Mouse (Mus musculus) MEL (cell line): Measurements from ENCODE around the gene Pou3f1. TPM values are rescaled to one million over a fixed set of nuclear protein-coding genes. Genes with fewer than 3 reads are reported as not detected.

Experiments used
- DNase-seq: peaks from one replicate; pipeline ENCODE4 v3.0.0; 2011; ENCODE audit warnings: low read depth, low spot score
- H3K27ac ChIP-seq: 2 replicates; pipeline ENCODE4 v1.5.1; 2012; ENCODE audit warnings: low read depth, mild to moderate bottlenecking, control low read depth, low read length, moderate library complexity; ENCODE audit not compliant: control insufficient read depth
- H3K27me3 ChIP-seq, 2 experiments: fragments of 150-350 bp in 1 of 2; sonication (generic) in 1 of 2; 2 replicates each; pipeline ENCODE4 v1.6.1; 2012; ENCODE audit warnings: low read length in 2 of 2, mild to moderate bottlenecking in 2 of 2, improper control_type of control experiment in 1 of 2, moderate library complexity in 1 of 2; ENCODE audit not compliant: insufficient read depth in 2 of 2, control insufficient read depth in 1 of 2
- H3K36me3 ChIP-seq, 2 experiments: 2 replicates each; pipeline ENCODE4 v1.6.1; 2012 to 2014; ENCODE audit warnings: low read length in 2 of 2, improper control_type of control experiment in 1 of 2, inconsistent platforms in 1 of 2, mild to moderate bottlenecking in 1 of 2; ENCODE audit not compliant: insufficient read depth in 2 of 2, control insufficient read depth in 1 of 2
- H3K4me1 ChIP-seq, 2 experiments: fragments of 150-350 bp in 1 of 2; sonication (generic) in 1 of 2; 2 replicates each; pipeline ENCODE4 v1.6.1; 2012; ENCODE audit warnings: low read length in 2 of 2, improper control_type of control experiment in 1 of 2, mild to moderate bottlenecking in 1 of 2; ENCODE audit not compliant: insufficient read depth in 2 of 2, control insufficient read depth in 1 of 2
- H3K4me3 ChIP-seq, 2 experiments: fragments of 150-350 bp in 1 of 2; sonication (generic) in 1 of 2; 2 replicates each; pipeline ENCODE4 v1.5.1; 2012; ENCODE audit warnings: low read depth in 2 of 2, low read length in 2 of 2, mild to moderate bottlenecking in 2 of 2, moderate library complexity in 2 of 2, control low read depth in 1 of 2, improper control_type of control experiment in 1 of 2; ENCODE audit not compliant: control insufficient read depth in 1 of 2, insufficient read depth in 1 of 2
- H3K79me2 ChIP-seq: 2 replicates; pipeline ENCODE4 v1.6.1; 2012; ENCODE audit warnings: mild to moderate bottlenecking, low read length, moderate library complexity; ENCODE audit not compliant: control insufficient read depth, poor library complexity, insufficient read depth
- H3K9ac ChIP-seq: 2 replicates; pipeline ENCODE4 v1.6.1; 2012; ENCODE audit warnings: low read depth, mild to moderate bottlenecking, control low read depth, low read length, moderate library complexity; ENCODE audit not compliant: control insufficient read depth, poor library complexity, severe bottlenecking
- H3K9me3 ChIP-seq: fragments of 150-350 bp; sonication (generic); replicated peaks from 2 replicates; pipeline ENCODE4 v1.6.1; 2012; ENCODE audit warnings: mild to moderate bottlenecking, low read length, improper control_type of control experiment, moderate library complexity; ENCODE audit not compliant: insufficient read depth
- BHLHE40 ChIP-seq: IDR thresholded peaks from 2 replicates; pipeline ENCODE4 v1.6.1; 2012; ENCODE audit warnings: low read depth, mild to moderate bottlenecking, inconsistent platforms, low read length, improper control_type of control experiment, borderline replicate concordance
- CHD1 ChIP-seq: IDR thresholded peaks from 2 replicates; pipeline ENCODE4 v1.6.1; 2012; ENCODE audit warnings: low read depth, mild to moderate bottlenecking, inconsistent platforms, low read length, improper control_type of control experiment
- CHD2 ChIP-seq: IDR thresholded peaks from 2 replicates; pipeline ENCODE4 v1.6.1; 2011; ENCODE audit warnings: low read length, improper control_type of control experiment
- CTCF ChIP-seq, 3 experiments: IDR thresholded peaks in 2 of 3; conservative IDR thresholded peaks in 1 of 3; 2 replicates each; pipeline ENCODE4 v1.5.1; 2011 to 2012; ENCODE audit warnings: low read length in 3 of 3, low read depth in 2 of 3, mild to moderate bottlenecking in 2 of 3, improper control_type of control experiment in 1 of 3, inconsistent platforms in 1 of 3, mixed read lengths in 1 of 3, moderate library complexity in 1 of 3; ENCODE audit not compliant: control insufficient read depth in 1 of 3, insufficient read depth in 1 of 3, poor library complexity in 1 of 3, severe bottlenecking in 1 of 3
- ELF1 ChIP-seq: IDR thresholded peaks from 2 replicates; pipeline ENCODE4 v1.6.1; 2014; ENCODE audit warnings: low read depth, mild to moderate bottlenecking, inconsistent platforms, low read length, improper control_type of control experiment, moderate library complexity
- ETS1 ChIP-seq: IDR thresholded peaks from 2 replicates; pipeline ENCODE4 v1.6.1; 2012; ENCODE audit warnings: low read depth, mild to moderate bottlenecking, inconsistent platforms, low read length, improper control_type of control experiment, moderate library complexity
- GABPA ChIP-seq: IDR thresholded peaks from 2 replicates; pipeline ENCODE4 v1.6.1; 2012; ENCODE audit warnings: low read depth, mild to moderate bottlenecking, inconsistent platforms, low read length, improper control_type of control experiment, moderate library complexity
- GATA1 ChIP-seq: IDR thresholded peaks from 2 replicates; pipeline ENCODE4 v1.6.1; 2011; ENCODE audit warnings: low read depth, low read length, improper control_type of control experiment
- MAFK ChIP-seq: IDR thresholded peaks from 2 replicates; pipeline ENCODE4 v1.6.1; 2011; ENCODE audit warnings: low read depth, mild to moderate bottlenecking, low read length, improper control_type of control experiment, borderline replicate concordance
- MAX ChIP-seq: IDR thresholded peaks from 2 replicates; pipeline ENCODE4 v1.6.1; 2011; ENCODE audit warnings: low read length, improper control_type of control experiment
- MEF2A ChIP-seq: IDR thresholded peaks from 2 replicates; pipeline ENCODE4 v1.6.1; 2014; ENCODE audit warnings: low read depth, mild to moderate bottlenecking, inconsistent platforms, low read length, improper control_type of control experiment; ENCODE audit not compliant: poor library complexity, insufficient replicate concordance, severe bottlenecking; ENCODE audit errors: extremely low read depth
- MXI1 ChIP-seq: IDR thresholded peaks from 2 replicates; pipeline ENCODE4 v1.6.1; 2011; ENCODE audit warnings: mild to moderate bottlenecking, low read depth, low read length, improper control_type of control experiment
- MYC ChIP-seq: IDR thresholded peaks from 2 replicates; pipeline ENCODE4 v1.6.1; 2011; ENCODE audit warnings: low read depth, mild to moderate bottlenecking, low read length, improper control_type of control experiment, moderate library complexity
- NELFE ChIP-seq: IDR thresholded peaks from 2 replicates; pipeline ENCODE4 v1.6.1; 2011; ENCODE audit warnings: low read depth, low read length, improper control_type of control experiment
- POLR2AphosphoS2 ChIP-seq: IDR thresholded peaks from 2 replicates; pipeline ENCODE4 v1.6.1; 2011; ENCODE audit warnings: low read length, improper control_type of control experiment
- POLR2AphosphoS5 ChIP-seq: IDR thresholded peaks from 2 replicates; pipeline ENCODE4 v1.6.1; 2012; ENCODE audit warnings: low read depth, borderline replicate concordance, mild to moderate bottlenecking, inconsistent platforms, low read length, moderate library complexity, mixed read lengths
- RAD21 ChIP-seq: IDR thresholded peaks from 2 replicates; pipeline ENCODE4 v1.6.1; 2011; ENCODE audit warnings: mild to moderate bottlenecking, low read depth, low read length, improper control_type of control experiment
- RCOR1 ChIP-seq: IDR thresholded peaks from 2 replicates; pipeline ENCODE4 v1.6.1; 2012; ENCODE audit warnings: low read depth, mild to moderate bottlenecking, inconsistent platforms, low read length, improper control_type of control experiment
- TAL1 ChIP-seq: IDR thresholded peaks from 2 replicates; pipeline ENCODE4 v1.6.1; 2012; ENCODE audit warnings: mild to moderate bottlenecking, inconsistent platforms, low read length, moderate library complexity, mixed read lengths
- TCF12 ChIP-seq: IDR thresholded peaks from 2 replicates; pipeline ENCODE4 v1.6.1; 2014; ENCODE audit warnings: low read depth, mild to moderate bottlenecking, inconsistent platforms, low read length, improper control_type of control experiment, moderate library complexity
- UBTF ChIP-seq: IDR thresholded peaks from 2 replicates; pipeline ENCODE4 v1.6.1; 2012; ENCODE audit warnings: low read depth, mild to moderate bottlenecking, inconsistent platforms, low read length, improper control_type of control experiment, moderate library complexity, borderline replicate concordance; ENCODE audit not compliant: insufficient read depth
- USF2 ChIP-seq, 2 experiments: IDR thresholded peaks; 2 replicates each; pipeline ENCODE4 v1.6.1; 2011 to 2012; ENCODE audit warnings: improper control_type of control experiment in 2 of 2, low read length in 2 of 2, borderline replicate concordance in 1 of 2, inconsistent platforms in 1 of 2, low read depth in 1 of 2, mild to moderate bottlenecking in 1 of 2; ENCODE audit not compliant: insufficient read depth in 1 of 2
- ZC3H11A ChIP-seq: IDR thresholded peaks from 2 replicates; pipeline ENCODE4 v1.6.1; 2012; ENCODE audit warnings: low read depth, mild to moderate bottlenecking, inconsistent platforms, low read length, improper control_type of control experiment
- ZKSCAN1 ChIP-seq: IDR thresholded peaks from 2 replicates; pipeline ENCODE4 v1.6.1; 2012; ENCODE audit warnings: low read depth, mild to moderate bottlenecking, inconsistent platforms, low read length, improper control_type of control experiment, moderate library complexity
- polyA plus RNA-seq, 2 experiments: library from polyadenylated mRNA; stranded (reverse) in 1 of 2; unstranded in 1 of 2; fragments of >175 nt in 1 of 2; fragments of >200 nt in 1 of 2; gene quantifications; 2 replicates each; pipeline versions ENCODE4 v1.2.1 to v1.2.4; 2012; ENCODE audit warnings: low replicate concordance in 2 of 2, low read depth in 1 of 2; ENCODE audit not compliant: insufficient read length in 2 of 2, insufficient read depth in 1 of 2, missing spikeins in 1 of 2
- total RNA-seq: library from RNA; depleted of rRNA; stranded (reverse); fragments of 300-350 nt; gene quantifications from 2 replicates; pipeline ENCODE4 v1.2.3, GENCODE M21; 2012

Pou3f1 gene
- total and polyA plus RNA-seq, 3 experiments = not detected

DNA sequence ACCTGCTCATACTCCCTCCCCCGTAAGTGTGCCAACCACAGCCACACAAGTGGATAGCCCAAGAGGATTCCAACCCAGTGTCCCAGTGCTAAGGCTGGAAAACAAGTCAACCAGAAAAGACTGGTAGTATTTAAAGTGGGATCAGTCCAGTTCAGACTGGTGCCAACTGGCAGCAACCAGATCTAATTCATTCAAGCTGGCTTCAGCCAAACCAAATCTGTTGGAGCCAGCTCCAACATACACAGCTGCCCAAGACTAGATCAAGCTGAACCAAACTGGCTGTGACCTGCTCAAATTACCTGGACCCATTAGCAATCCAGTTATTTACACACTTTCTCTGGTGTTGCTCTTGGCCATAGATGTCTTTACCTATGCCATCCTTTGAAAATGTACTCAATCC, 29.8 kb upstream of the Pou3f1 start:
- Histone ChIP-seq H3K9me3 (no peaks in the 10 kb centered on the region), H3K9ac (no peak overlapping the region), H3K4me3 (no peak overlapping the region), H3K27me3 (no peaks in the 10 kb centered on the region), H3K27ac (no peak overlapping the region), H3K36me3 (no peaks in the 10 kb centered on the region), H3K79me2 (no peaks in the 10 kb centered on the region), H3K4me1 (no peaks in the 10 kb centered on the region)
- no peak for DNase-seq
- TF ChIP-seq BHLHE40 (no peak), CHD1 (no peak), GATA1 (no peak), CTCF (IDR thresholded peaks at IDR 0.05 in 2 of 3, conservative IDR thresholded peaks at IDR 0.05 in 1 of 3; ENCODE audit: control insufficient read depth in 1 of 3, insufficient read depth in 1 of 3, low read depth in 2 of 3, low read length in 3 of 3, poor library complexity in 1 of 3, severe bottlenecking in 1 of 3) (no peak), MAX (no peak), MAFK (no peak), TAL1 (no peak), ZKSCAN1 (no peak), MYC (no peak), NELFE (no peak), ZC3H11A (no peak), GABPA (no peak), POLR2AphosphoS5 (no peak), POLR2AphosphoS2 (no peak), MXI1 (no peak), UBTF (no peak), USF2 (IDR thresholded peaks at IDR 0.05; ENCODE audit: borderline replicate concordance in 1 of 2, insufficient read depth in 1 of 2, low read depth in 1 of 2, low read length in 2 of 2) (no peak), MEF2A (no peak)

- TF ChIP-seq TCF12 (no peak), RCOR1 (no peak), ZKSCAN1 (no peak), ELF1 (no peak), CHD2 (no peak), ETS1 (no peak), USF2 (IDR thresholded peaks at IDR 0.05; ENCODE audit: borderline replicate concordance in 1 of 2, insufficient read depth in 1 of 2, low read depth in 1 of 2, low read length in 2 of 2) (no peak), RAD21 (no peak), CTCF (IDR thresholded peaks at IDR 0.05 in 2 of 3, conservative IDR thresholded peaks at IDR 0.05 in 1 of 3; ENCODE audit: control insufficient read depth in 1 of 3, insufficient read depth in 1 of 3, low read depth in 2 of 3, low read length in 3 of 3, poor library complexity in 1 of 3, severe bottlenecking in 1 of 3) (no peak), TAL1 (no peak), MXI1 (no peak)
- no peaks in the 10 kb centered on the region for H3K79me2 ChIP-seq
- H3K4me1 ChIP-seq = no peaks in the 10 kb centered on the region
- H3K27ac ChIP-seq = no peak overlapping the region
- no peaks in the 10 kb centered on the region for H3K27me3 ChIP-seq
- no peaks in the 10 kb centered on the region for H3K9me3 ChIP-seq
- no peak overlapping the region for H3K4me3 ChIP-seq
- no peak overlapping the region for H3K9ac ChIP-seq
- no peak for DNase-seq
- H3K36me3 ChIP-seq = no peaks in the 10 kb centered on the region
Measured at GRCm38 (mm10) chr4:124631456-124631855, 25.2 kb upstream of the Pou3f1 start.
